Mouse (Mus musculus): ENCODE measurements at regions not wholly inside any gene's neighbourhood (a gene's known extent, or its start where the extent isn't known, plus 50 kb on each side); places are given as distances from the start of the nearest gene placed in this dataset. TPM values are rescaled to one million over a fixed set of nuclear protein-coding genes. Genes with fewer than 3 reads are reported as not detected.
A peak's percentile ranks its signal among the peaks of the same experiment; 100 is the strongest.

GRCm38 (mm10) chr13:7063717-7064116 is 415.1 kb upstream of the Pfkp start:
- H3K4me2 ChIP-seq: no peak overlapping the region
- no peak for ATAC-seq (ENCODE audit: low FRiP score, low read depth)
- no peaks in the 10 kb centered on the region for H3K36me3 ChIP-seq
- no peaks in the 10 kb centered on the region for H3K4me1 ChIP-seq (replicated peaks)
- WGBS: 85% methylated on average over 3 of the region's 3 CpGs
- no peak overlapping the region for H3K9ac ChIP-seq
- H3K27me3 ChIP-seq: no peaks in the 10 kb centered on the region
- H3K4me3 ChIP-seq: no peak overlapping the region
- H3K27ac ChIP-seq (replicated peaks): no peak overlapping the region
- H3K9me3 ChIP-seq: no peaks in the 10 kb centered on the region

GRCm38 (mm10) chr13:7057545-7057944 is 409.0 kb upstream of the Pfkp start:
- H3K4me1 ChIP-seq (replicated peaks): no peaks in the 10 kb centered on the region
- no peaks in the 10 kb centered on the region for H3K9me3 ChIP-seq
- no peak overlapping the region for H3K9ac ChIP-seq
- H3K36me3 ChIP-seq: no peaks in the 10 kb centered on the region
- WGBS: 67% methylated on average over 8 of the region's 8 CpGs
- H3K4me2 ChIP-seq: no peak overlapping the region
- no peak overlapping the region for H3K4me3 ChIP-seq
- H3K27me3 ChIP-seq: no peaks in the 10 kb centered on the region
- H3K27ac ChIP-seq (replicated peaks): no peak overlapping the region
- 0 out of 2 replicates have a peak, but pooled peaks have one; percentile 59 for ATAC-seq (ENCODE audit: low FRiP score, low read depth)

Small RNA genes in the stretch of these regions (microRNA-seq; reads per million reads assigned to microRNA genes)
- not detected for gene Gm22689

Data from hindbrain, embryonic 15.5 days (tissue).